Mouse (Mus musculus) Patski (cell line): ENCODE data around the gene Copb2. TPM values are rescaled to one million over a fixed set of nuclear protein-coding genes. Genes with fewer than 3 reads are reported as not detected.

Experiments used
- ATAC-seq: fragments of 100-300 bp; one replicate; pipeline ENCODE4 v1.8.0; 2021
- CTCF ChIA-PET: fragments of 350-600 bp; sonication (Branson Sonifier 250); formaldehyde crosslinking; loops from one replicate; lab custom pipeline; 2022; ENCODE audit warnings: inconsistent platforms; lab: Charles Lee
- POLR2A ChIA-PET: fragments of 350-600 bp; sonication (Branson Sonifier 250); formaldehyde crosslinking; loops from one replicate; lab custom pipeline; 2022; ENCODE audit warnings: antibody characterized with exemption, inconsistent platforms; lab: Charles Lee
- DNase-seq: peaks from one replicate; pipeline ENCODE4 v3.0.0-alpha.2; 2011; ENCODE audit warnings: low read depth, low spot score
- H3K27me3 ChIP-seq: fragments of 371-371 bp; one replicate; pipeline ENCODE4 v1.5.1; 2021
- CTCF ChIP-seq: fragments of 100-300 bp; IDR thresholded peaks from one replicate; pipeline ENCODE4 v1.5.1; 2021
- in situ Hi-C: fragments of 300-500 bp; cut with MboI; formaldehyde crosslinking; loops from 3 replicates; pipeline ENCODE4 v1.11.1; 2018; ENCODE audit warnings: low pct_unique_long_range_greater_than_20kb, mixed read lengths
- polyA plus RNA-seq: library from polyadenylated mRNA; unstranded; gene quantifications from one replicate; pipeline ENCODE4 v1.2.3, GENCODE M21; 2021

Copb2 gene
- polyA plus RNA-seq = 181 TPM

GRCm38 (mm10) chr9:98563137-98564126, at the start of gene Copb2:
TSS of gene Copb2 (plus strand) at chr9:98563721.
- ChIA-PET POLR2A (interaction anchor here (0.6 kb wide), 1 partner anchor 94 kb away, joined by 5 read pairs; no protein-coding TSS in a partner anchor), CTCF (interaction anchor here (1.0 kb wide), 1 partner anchor 10 kb away, joined by 4 read pairs; no protein-coding TSS in a partner anchor)
- in situ Hi-C loops = no loop called here
- no peaks in the 10 kb centered on the region for H3K27me3 ChIP-seq
- no peak for TF ChIP-seq CTCF
- peak; percentile 89 for DNase-seq
- peak; percentile 96 for ATAC-seq

GRCm38 (mm10) chr9:98523872-98524271, 39.6 kb upstream of the Copb2 start:
- no peak for ATAC-seq
- CTCF ChIA-PET = interaction anchor here (0.9 kb wide), 1 partner anchor 15 kb away, joined by 3 read pairs; no protein-coding TSS in a partner anchor
- in situ Hi-C loops = no loop called here
- DNase-seq = no peak
- H3K27me3 ChIP-seq = peaks cover 3% of the 10 kb centered on the region
- TF ChIP-seq CTCF = no peak
- POLR2A ChIA-PET = no interaction called here

GRCm38 (mm10) chr9:98524786-98525542, 38.6 kb upstream of the Copb2 start:
- CTCF ChIA-PET = interaction anchor here (0.9 kb wide), 1 partner anchor 14 kb away, joined by 3 read pairs; no protein-coding TSS in a partner anchor
- in situ Hi-C loops = loop anchor here (25.0 kb wide), 2 partner anchors 288 to 1238 kb away; no protein-coding TSS in a partner anchor
- peaks cover 3% of the 10 kb centered on the region for H3K27me3 ChIP-seq
- no peak for DNase-seq
- TF ChIP-seq CTCF = no peak
- no peak for ATAC-seq
- POLR2A ChIA-PET = no interaction called here

DNA sequence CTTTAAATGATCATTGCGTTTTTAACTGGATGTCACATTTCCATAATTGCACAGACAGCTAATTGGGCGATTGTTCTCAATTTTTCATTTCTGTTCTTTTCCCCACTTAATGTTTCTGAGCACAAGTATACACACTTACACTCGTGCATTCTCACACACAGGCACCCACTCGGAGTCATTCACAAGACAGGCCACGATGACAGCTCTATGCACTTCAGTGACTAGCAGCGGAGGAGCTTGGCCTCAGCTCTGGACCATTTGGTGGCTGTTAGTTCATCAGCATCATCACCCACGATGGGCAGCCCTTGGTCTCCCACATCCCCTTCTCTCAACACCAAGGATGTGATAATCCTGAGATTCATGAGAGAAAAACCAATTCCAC, 38.0 kb upstream of the Copb2 start:
- peaks cover 3% of the 10 kb centered on the region for H3K27me3 ChIP-seq
- no peak for ATAC-seq
- DNase-seq = no peak
- in situ Hi-C loops = loop anchor here (25.0 kb wide), 2 partner anchors 288 to 1238 kb away; no protein-coding TSS in a partner anchor
- no peak for TF ChIP-seq CTCF
- ChIA-PET CTCF (no interaction called here), POLR2A (no interaction called here)

DNA sequence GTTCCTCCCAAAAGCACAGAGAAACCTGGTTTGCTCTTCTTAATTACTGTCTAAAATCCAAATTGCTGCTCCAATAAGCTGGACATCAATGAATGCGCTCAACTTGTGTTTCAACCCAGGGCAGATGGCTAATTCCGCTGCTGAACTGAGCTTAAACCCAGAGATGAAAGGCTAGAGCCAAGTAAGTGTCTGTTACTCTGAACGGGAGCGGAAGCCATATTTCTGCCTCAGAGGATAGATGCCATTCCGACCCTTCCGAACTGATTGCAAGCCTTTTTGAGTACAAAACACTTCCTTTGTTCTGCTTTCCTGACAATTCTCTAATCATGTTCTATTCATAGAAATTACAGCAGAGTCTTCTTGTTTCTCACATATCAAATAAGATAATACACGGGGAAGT, 36.3 kb upstream of the Copb2 start:
- H3K27me3 ChIP-seq = peaks cover 3% of the 10 kb centered on the region
- POLR2A ChIA-PET = no interaction called here
- in situ Hi-C loops = loop anchor here (25.0 kb wide), 2 partner anchors 290 to 1240 kb away; no protein-coding TSS in a partner anchor
- ATAC-seq = no peak
- DNase-seq = no peak
- CTCF ChIA-PET = no interaction called here
- TF ChIP-seq CTCF = no peak

DNA sequence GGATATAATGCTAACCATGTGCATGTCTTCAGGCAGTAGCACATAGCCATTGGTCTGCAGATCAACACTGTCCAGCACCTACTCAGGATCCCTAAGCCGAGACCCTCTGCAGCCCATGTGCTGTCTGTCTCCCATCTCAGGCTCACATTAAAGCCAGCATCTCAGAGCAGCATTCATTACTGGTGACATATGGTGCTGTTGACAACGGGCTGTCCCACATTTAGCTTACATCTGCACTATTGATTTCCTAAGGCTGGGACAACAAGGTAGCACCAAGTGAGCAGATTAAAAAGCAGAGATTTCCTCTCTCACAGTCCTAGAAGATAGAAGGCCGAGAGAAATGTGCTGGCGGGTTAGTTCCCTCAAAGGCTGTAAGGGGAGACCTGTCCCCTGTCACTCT, 33.7 kb upstream of the Copb2 start:
- ChIA-PET CTCF (no interaction called here), POLR2A (no interaction called here)
- DNase-seq (no peak), ATAC-seq (no peak)
- H3K27me3 ChIP-seq = peaks cover 8% of the 10 kb centered on the region
- TF ChIP-seq CTCF = no peak
- in situ Hi-C loops = loop anchor here (25.0 kb wide), 2 partner anchors 292 to 1242 kb away; no protein-coding TSS in a partner anchor

GRCm38 (mm10) chr9:98530999-98531398, 32.5 kb upstream of the Copb2 start:
- CTCF ChIA-PET = no interaction called here
- peaks cover 8% of the 10 kb centered on the region for H3K27me3 ChIP-seq
- DNase-seq (no peak), ATAC-seq (no peak)
- no peak for TF ChIP-seq CTCF
- in situ Hi-C loops = loop anchor here (25.0 kb wide), 2 partner anchors 294 to 1244 kb away; no protein-coding TSS in a partner anchor
- POLR2A ChIA-PET = interaction anchor here (0.9 kb wide), 1 partner anchor 9 kb away, joined by 3 read pairs; no protein-coding TSS in a partner anchor

- H3K27me3 ChIP-seq = peaks cover 5% of the 10 kb centered on the region
- no peak for ATAC-seq
- TF ChIP-seq CTCF = no peak
- ChIA-PET POLR2A (no interaction called here), CTCF (interaction anchor here (1.7 kb wide), 2 partner anchors 100 to 123 kb away, joined by 4 to 6 read pairs; no protein-coding TSS in a partner anchor)
- in situ Hi-C loops = loop anchor here (5.0 to 25.0 kb wide), 3 partner anchors 117 to 1247 kb away; no protein-coding TSS in a partner anchor
- DNase-seq = no peak
Measured at GRCm38 (mm10) chr9:98534675-98535280, 28.7 kb upstream of the Copb2 start.

DNA sequence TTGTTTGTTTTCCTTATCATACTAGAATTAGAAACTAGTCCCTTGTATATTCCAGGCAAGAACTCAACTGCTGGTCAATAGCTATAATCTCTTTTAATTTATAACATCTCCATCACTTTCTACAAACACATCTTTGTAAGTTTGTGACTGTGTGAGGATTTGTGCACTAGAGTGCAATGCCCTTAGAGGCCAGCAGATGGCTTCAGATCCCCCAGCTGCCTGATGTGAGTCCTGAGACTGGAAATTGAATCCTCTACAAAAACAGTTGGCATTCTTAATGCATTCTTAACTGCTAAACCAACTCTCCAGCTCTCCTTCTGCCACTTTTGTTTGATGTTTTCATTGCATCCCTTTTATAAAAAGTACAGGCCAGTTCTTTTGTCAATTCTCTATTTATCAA, 27.8 kb upstream of the Copb2 start:
- TF ChIP-seq CTCF = peak; percentile 67
- ChIA-PET POLR2A (interaction anchor here (0.5 kb wide), 1 partner anchor 215 kb away, joined by 5 read pairs; no protein-coding TSS in a partner anchor), CTCF (interaction anchor here (1.7 kb wide), 2 partner anchors 101 to 124 kb away, joined by 4 to 6 read pairs; no protein-coding TSS in a partner anchor)
- ATAC-seq = no peak
- in situ Hi-C loops = loop anchor here (5.0 to 25.0 kb wide), 3 partner anchors 118 to 1248 kb away; no protein-coding TSS in a partner anchor
- no peak for DNase-seq
- H3K27me3 ChIP-seq = peaks cover 5% of the 10 kb centered on the region
